Mouse (Mus musculus) MEL (cell line): ENCODE results near the gene Hcn3. TPM values are rescaled to one million over a fixed set of nuclear protein-coding genes. Genes with fewer than 3 reads are reported as not detected.

Source experiments
- DNase-seq: peaks from one replicate; pipeline ENCODE4 v3.0.0; 2011; ENCODE audit warnings: low read depth, low spot score
- H3K27ac ChIP-seq: 2 replicates; pipeline ENCODE4 v1.5.1; 2012; ENCODE audit warnings: low read depth, mild to moderate bottlenecking, control low read depth, low read length, moderate library complexity; ENCODE audit not compliant: control insufficient read depth
- H3K27me3 ChIP-seq, 2 experiments: fragments of 150-350 bp in 1 of 2; sonication (generic) in 1 of 2; 2 replicates each; pipeline ENCODE4 v1.6.1; 2012; ENCODE audit warnings: low read length in 2 of 2, mild to moderate bottlenecking in 2 of 2, improper control_type of control experiment in 1 of 2, moderate library complexity in 1 of 2; ENCODE audit not compliant: insufficient read depth in 2 of 2, control insufficient read depth in 1 of 2
- H3K36me3 ChIP-seq, 2 experiments: 2 replicates each; pipeline ENCODE4 v1.6.1; 2012 to 2014; ENCODE audit warnings: low read length in 2 of 2, improper control_type of control experiment in 1 of 2, inconsistent platforms in 1 of 2, mild to moderate bottlenecking in 1 of 2; ENCODE audit not compliant: insufficient read depth in 2 of 2, control insufficient read depth in 1 of 2
- H3K4me1 ChIP-seq, 2 experiments: fragments of 150-350 bp in 1 of 2; sonication (generic) in 1 of 2; 2 replicates each; pipeline ENCODE4 v1.6.1; 2012; ENCODE audit warnings: low read length in 2 of 2, improper control_type of control experiment in 1 of 2, mild to moderate bottlenecking in 1 of 2; ENCODE audit not compliant: insufficient read depth in 2 of 2, control insufficient read depth in 1 of 2
- H3K4me3 ChIP-seq, 2 experiments: fragments of 150-350 bp in 1 of 2; sonication (generic) in 1 of 2; 2 replicates each; pipeline ENCODE4 v1.5.1; 2012; ENCODE audit warnings: low read depth in 2 of 2, low read length in 2 of 2, mild to moderate bottlenecking in 2 of 2, moderate library complexity in 2 of 2, control low read depth in 1 of 2, improper control_type of control experiment in 1 of 2; ENCODE audit not compliant: control insufficient read depth in 1 of 2, insufficient read depth in 1 of 2
- H3K79me2 ChIP-seq: 2 replicates; pipeline ENCODE4 v1.6.1; 2012; ENCODE audit warnings: mild to moderate bottlenecking, low read length, moderate library complexity; ENCODE audit not compliant: control insufficient read depth, poor library complexity, insufficient read depth
- H3K9ac ChIP-seq: 2 replicates; pipeline ENCODE4 v1.6.1; 2012; ENCODE audit warnings: low read depth, mild to moderate bottlenecking, control low read depth, low read length, moderate library complexity; ENCODE audit not compliant: control insufficient read depth, poor library complexity, severe bottlenecking
- H3K9me3 ChIP-seq: fragments of 150-350 bp; sonication (generic); replicated peaks from 2 replicates; pipeline ENCODE4 v1.6.1; 2012; ENCODE audit warnings: mild to moderate bottlenecking, low read length, improper control_type of control experiment, moderate library complexity; ENCODE audit not compliant: insufficient read depth
- BHLHE40 ChIP-seq: IDR thresholded peaks from 2 replicates; pipeline ENCODE4 v1.6.1; 2012; ENCODE audit warnings: low read depth, mild to moderate bottlenecking, inconsistent platforms, low read length, improper control_type of control experiment, borderline replicate concordance
- CHD1 ChIP-seq: IDR thresholded peaks from 2 replicates; pipeline ENCODE4 v1.6.1; 2012; ENCODE audit warnings: low read depth, mild to moderate bottlenecking, inconsistent platforms, low read length, improper control_type of control experiment
- CHD2 ChIP-seq: IDR thresholded peaks from 2 replicates; pipeline ENCODE4 v1.6.1; 2011; ENCODE audit warnings: low read length, improper control_type of control experiment
- E2F4 ChIP-seq: IDR thresholded peaks from 2 replicates; pipeline ENCODE4 v1.6.1; 2011; ENCODE audit warnings: low read depth, low read length, improper control_type of control experiment, borderline replicate concordance
- ELF1 ChIP-seq: IDR thresholded peaks from 2 replicates; pipeline ENCODE4 v1.6.1; 2014; ENCODE audit warnings: low read depth, mild to moderate bottlenecking, inconsistent platforms, low read length, improper control_type of control experiment, moderate library complexity
- EP300 ChIP-seq, 2 experiments: IDR thresholded peaks; 2 replicates each; pipeline ENCODE4 v1.6.1; 2011; ENCODE audit warnings: improper control_type of control experiment in 2 of 2, low read length in 2 of 2, low read depth in 1 of 2, mild to moderate bottlenecking in 1 of 2
- ETS1 ChIP-seq: IDR thresholded peaks from 2 replicates; pipeline ENCODE4 v1.6.1; 2012; ENCODE audit warnings: low read depth, mild to moderate bottlenecking, inconsistent platforms, low read length, improper control_type of control experiment, moderate library complexity
- GABPA ChIP-seq: IDR thresholded peaks from 2 replicates; pipeline ENCODE4 v1.6.1; 2012; ENCODE audit warnings: low read depth, mild to moderate bottlenecking, inconsistent platforms, low read length, improper control_type of control experiment, moderate library complexity
- GATA1 ChIP-seq: IDR thresholded peaks from 2 replicates; pipeline ENCODE4 v1.6.1; 2011; ENCODE audit warnings: low read depth, low read length, improper control_type of control experiment
- HCFC1 ChIP-seq: IDR thresholded peaks from 2 replicates; pipeline ENCODE4 v1.6.1; 2012; ENCODE audit warnings: low read depth, mild to moderate bottlenecking, inconsistent platforms, low read length, improper control_type of control experiment, moderate library complexity
- JUND ChIP-seq: IDR thresholded peaks from 2 replicates; pipeline ENCODE4 v1.6.1; 2011; ENCODE audit warnings: low read depth, mild to moderate bottlenecking, improper control_type of control experiment, low read length
- KAT2A ChIP-seq: conservative IDR thresholded peaks from 2 replicates; pipeline ENCODE4 v1.6.1; 2012; ENCODE audit warnings: low read depth, low read length, improper control_type of control experiment, inconsistent platforms
- MAX ChIP-seq: IDR thresholded peaks from 2 replicates; pipeline ENCODE4 v1.6.1; 2011; ENCODE audit warnings: low read length, improper control_type of control experiment
- MAZ ChIP-seq: IDR thresholded peaks from 2 replicates; pipeline ENCODE4 v1.6.1; 2012; ENCODE audit warnings: low read depth, mild to moderate bottlenecking, inconsistent platforms, low read length, improper control_type of control experiment
- MEF2A ChIP-seq: IDR thresholded peaks from 2 replicates; pipeline ENCODE4 v1.6.1; 2014; ENCODE audit warnings: low read depth, mild to moderate bottlenecking, inconsistent platforms, low read length, improper control_type of control experiment; ENCODE audit not compliant: poor library complexity, insufficient replicate concordance, severe bottlenecking; ENCODE audit errors: extremely low read depth
- MXI1 ChIP-seq: IDR thresholded peaks from 2 replicates; pipeline ENCODE4 v1.6.1; 2011; ENCODE audit warnings: mild to moderate bottlenecking, low read depth, low read length, improper control_type of control experiment
- MYB ChIP-seq: IDR thresholded peaks from 2 replicates; pipeline ENCODE4 v1.6.1; 2011; ENCODE audit warnings: mild to moderate bottlenecking, low read depth, low read length, improper control_type of control experiment
- MYC ChIP-seq: IDR thresholded peaks from 2 replicates; pipeline ENCODE4 v1.6.1; 2011; ENCODE audit warnings: low read depth, mild to moderate bottlenecking, low read length, improper control_type of control experiment, moderate library complexity
- NELFE ChIP-seq: IDR thresholded peaks from 2 replicates; pipeline ENCODE4 v1.6.1; 2011; ENCODE audit warnings: low read depth, low read length, improper control_type of control experiment
- NRF1 ChIP-seq: IDR thresholded peaks from 2 replicates; pipeline ENCODE4 v1.6.1; 2014; ENCODE audit warnings: low read depth, mild to moderate bottlenecking, inconsistent platforms, low read length, improper control_type of control experiment, moderate library complexity; ENCODE audit not compliant: poor library complexity, insufficient read depth, severe bottlenecking
- POLR2A ChIP-seq, 2 experiments: IDR thresholded peaks; 2 replicates each; pipeline ENCODE4 v1.6.1; 2011 to 2012; ENCODE audit warnings: low read length in 2 of 2, mild to moderate bottlenecking in 2 of 2, control low read depth in 1 of 2, improper control_type of control experiment in 1 of 2, low read depth in 1 of 2, moderate library complexity in 1 of 2; ENCODE audit not compliant: control insufficient read depth in 1 of 2, insufficient read depth in 1 of 2, poor library complexity in 1 of 2
- POLR2AphosphoS2 ChIP-seq: IDR thresholded peaks from 2 replicates; pipeline ENCODE4 v1.6.1; 2011; ENCODE audit warnings: low read length, improper control_type of control experiment
- POLR2AphosphoS5 ChIP-seq: IDR thresholded peaks from 2 replicates; pipeline ENCODE4 v1.6.1; 2012; ENCODE audit warnings: low read depth, borderline replicate concordance, mild to moderate bottlenecking, inconsistent platforms, low read length, moderate library complexity, mixed read lengths
- RAD21 ChIP-seq: IDR thresholded peaks from 2 replicates; pipeline ENCODE4 v1.6.1; 2011; ENCODE audit warnings: mild to moderate bottlenecking, low read depth, low read length, improper control_type of control experiment
- RCOR1 ChIP-seq: IDR thresholded peaks from 2 replicates; pipeline ENCODE4 v1.6.1; 2012; ENCODE audit warnings: low read depth, mild to moderate bottlenecking, inconsistent platforms, low read length, improper control_type of control experiment
- SIN3A ChIP-seq: IDR thresholded peaks from 2 replicates; pipeline ENCODE4 v1.6.1; 2012; ENCODE audit warnings: low read length, improper control_type of control experiment, inconsistent platforms
- SMC3 ChIP-seq: IDR thresholded peaks from 2 replicates; pipeline ENCODE4 v1.6.1; 2011; ENCODE audit warnings: low read depth, low read length, improper control_type of control experiment
- TAL1 ChIP-seq: IDR thresholded peaks from 2 replicates; pipeline ENCODE4 v1.6.1; 2012; ENCODE audit warnings: mild to moderate bottlenecking, inconsistent platforms, low read length, moderate library complexity, mixed read lengths
- TBP ChIP-seq: IDR thresholded peaks from 2 replicates; pipeline ENCODE4 v1.8.0; 2011; ENCODE audit warnings: low read depth, low read length, improper control_type of control experiment
- TCF12 ChIP-seq: IDR thresholded peaks from 2 replicates; pipeline ENCODE4 v1.6.1; 2014; ENCODE audit warnings: low read depth, mild to moderate bottlenecking, inconsistent platforms, low read length, improper control_type of control experiment, moderate library complexity
- UBTF ChIP-seq: IDR thresholded peaks from 2 replicates; pipeline ENCODE4 v1.6.1; 2012; ENCODE audit warnings: low read depth, mild to moderate bottlenecking, inconsistent platforms, low read length, improper control_type of control experiment, moderate library complexity, borderline replicate concordance; ENCODE audit not compliant: insufficient read depth
- USF1 ChIP-seq: IDR thresholded peaks from 2 replicates; pipeline ENCODE4 v1.6.1; 2014; ENCODE audit warnings: low read depth, mild to moderate bottlenecking, inconsistent platforms, low read length, improper control_type of control experiment, moderate library complexity
- USF2 ChIP-seq, 2 experiments: IDR thresholded peaks; 2 replicates each; pipeline ENCODE4 v1.6.1; 2011 to 2012; ENCODE audit warnings: improper control_type of control experiment in 2 of 2, low read length in 2 of 2, borderline replicate concordance in 1 of 2, inconsistent platforms in 1 of 2, low read depth in 1 of 2, mild to moderate bottlenecking in 1 of 2; ENCODE audit not compliant: insufficient read depth in 1 of 2
- ZC3H11A ChIP-seq: IDR thresholded peaks from 2 replicates; pipeline ENCODE4 v1.6.1; 2012; ENCODE audit warnings: low read depth, mild to moderate bottlenecking, inconsistent platforms, low read length, improper control_type of control experiment
- ZKSCAN1 ChIP-seq: IDR thresholded peaks from 2 replicates; pipeline ENCODE4 v1.6.1; 2012; ENCODE audit warnings: low read depth, mild to moderate bottlenecking, inconsistent platforms, low read length, improper control_type of control experiment, moderate library complexity
- ZNF384 ChIP-seq: IDR thresholded peaks from 2 replicates; pipeline ENCODE4 v1.6.1; 2012; ENCODE audit warnings: low read depth, mild to moderate bottlenecking, inconsistent platforms, low read length, improper control_type of control experiment
- polyA plus RNA-seq, 2 experiments: library from polyadenylated mRNA; stranded (reverse) in 1 of 2; unstranded in 1 of 2; fragments of >175 nt in 1 of 2; fragments of >200 nt in 1 of 2; gene quantifications; 2 replicates each; pipeline versions ENCODE4 v1.2.1 to v1.2.4; 2012; ENCODE audit warnings: low replicate concordance in 2 of 2, low read depth in 1 of 2; ENCODE audit not compliant: insufficient read length in 2 of 2, insufficient read depth in 1 of 2, missing spikeins in 1 of 2
- total RNA-seq: library from RNA; depleted of rRNA; stranded (reverse); fragments of 300-350 nt; gene quantifications from 2 replicates; pipeline ENCODE4 v1.2.3, GENCODE M21; 2012

Hcn3 gene
- total and polyA plus RNA-seq, 3 experiments = 4.0 to 7.4 TPM; not detected in 1

DNA sequence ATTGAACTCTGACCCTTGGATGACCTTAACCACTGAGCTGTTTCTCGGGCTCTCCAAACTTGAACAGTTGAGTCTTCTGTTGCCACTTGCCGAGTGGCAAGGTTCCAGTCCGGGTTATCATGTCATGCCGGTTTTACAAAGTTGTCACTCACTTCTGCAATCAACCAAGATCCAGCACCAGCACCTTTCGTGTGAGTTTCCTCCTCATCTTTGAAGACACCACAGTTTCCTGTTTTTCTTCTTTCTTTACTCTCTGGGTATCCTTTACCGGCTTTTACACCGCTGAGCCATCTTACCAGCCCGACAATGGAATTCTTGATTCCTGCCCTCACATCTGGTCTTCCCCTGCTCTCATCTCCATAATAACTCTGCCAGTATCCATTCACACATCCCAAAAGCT lies 30.4 kb upstream of the Hcn3 start:
- no peaks in the 10 kb centered on the region; the same call in 1 of the 2 replicates for H3K79me2 ChIP-seq
- H3K36me3 ChIP-seq = peaks cover 0 to 53% of the 10 kb centered on the region in 2 experiments; a peak in 2 of 4 replicates
- no peaks in the 10 kb centered on the region for H3K27me3 ChIP-seq
- H3K4me1 ChIP-seq = peaks cover 36 to 60% of the 10 kb centered on the region in 2 experiments
- H3K4me3 ChIP-seq = peak overlapping the region in 1 of 2 experiments; percentile 22; a peak in 1 of 4 replicates
- no peaks in the 10 kb centered on the region for H3K9me3 ChIP-seq
- H3K9ac ChIP-seq = peak overlapping the region; percentile 27
- DNase-seq = peak; percentile 97
- H3K27ac ChIP-seq = peak overlapping the region; percentile 91
- peak; percentile 92 for TF ChIP-seq SIN3A
- TF ChIP-seq KAT2A = 0 out of 2 replicates have a peak, but pooled peaks have one; percentile 21
- no peak for TF ChIP-seq NRF1
- TF ChIP-seq ZKSCAN1 = peak; percentile 41; the same call in 1 of the 2 replicates
- no peak for TF ChIP-seq GABPA
- peak; percentile 97 for TF ChIP-seq GATA1
- TF ChIP-seq BHLHE40 = peak; percentile 53; the same call in 1 of the 2 replicates
- TF ChIP-seq EP300 (IDR thresholded peaks at IDR 0.05; ENCODE audit: low read depth in 1 of 2, low read length in 2 of 2) = peak; percentile 99
- no peak; the same call in 1 of the 2 replicates for TF ChIP-seq USF1
- no peak for TF ChIP-seq ZC3H11A
- TF ChIP-seq MEF2A = peak; percentile 60; the same call in 1 of the 2 replicates
- 0 out of 2 replicates have a peak, but pooled peaks have one; percentile 51 for TF ChIP-seq POLR2AphosphoS2
- TF ChIP-seq CHD1 = 0 out of 2 replicates have a peak, but pooled peaks have one; percentile 91
- TF ChIP-seq MYB = peak; percentile 87
- TF ChIP-seq HCFC1 = no peak
- TF ChIP-seq MAX = peak; percentile 84
- no peak for TF ChIP-seq ELF1
- peak; percentile 81 for TF ChIP-seq MXI1
- TF ChIP-seq MYC = peak; percentile 82; the same call in 1 of the 2 replicates
- peak; percentile 54 for TF ChIP-seq NELFE
- no peak; the same call in 1 of the 2 replicates for TF ChIP-seq CHD2
- no peak for TF ChIP-seq POLR2AphosphoS5
- TF ChIP-seq ZNF384 = peak; percentile 36; the same call in 1 of the 2 replicates
- TF ChIP-seq POLR2A (IDR thresholded peaks at IDR 0.05; ENCODE audit: control insufficient read depth in 1 of 2, insufficient read depth in 1 of 2, low read depth in 1 of 2, low read length in 2 of 2, poor library complexity in 1 of 2) = peak in 1 of 2 experiments; percentile 52; a peak in 1 of 4 replicates
- peak; percentile 65; the same call in 1 of the 2 replicates for TF ChIP-seq RCOR1
- no peak for TF ChIP-seq UBTF
- TF ChIP-seq JUND = peak; percentile 85; the same call in 1 of the 2 replicates
- peak; percentile 73; the same call in 1 of the 2 replicates for TF ChIP-seq E2F4
- TF ChIP-seq TCF12 = peak; percentile 97
- TF ChIP-seq MAZ = no peak
- no peak for TF ChIP-seq RAD21
- TF ChIP-seq ETS1 = peak; percentile 93
- TF ChIP-seq TAL1 = peak; percentile 93
- TF ChIP-seq TBP = peak; percentile 61; the same call in 1 of the 2 replicates
- no peak for TF ChIP-seq SMC3
- no peak for TF ChIP-seq USF2 (IDR thresholded peaks at IDR 0.05; ENCODE audit: borderline replicate concordance in 1 of 2, insufficient read depth in 1 of 2, low read depth in 1 of 2, low read length in 2 of 2)
